Mouse (Mus musculus) forebrain, embryonic 16.5 days (tissue): Measurements from ENCODE around the gene Adprhl1. TPM values are rescaled to one million over a fixed set of nuclear protein-coding genes. Genes with fewer than 3 reads are reported as not detected.

Experiments used
- ATAC-seq: fragments of 200-750 bp; cut with Nextera tagmentation; 2 replicates; pipeline ENCODE4 v1.8.0; 2017; ENCODE audit warnings: mild to moderate bottlenecking, moderate library complexity
- H3K27ac ChIP-seq: fragments of 300-500 bp; sonication (generic); 2 replicates; pipeline ENCODE4 v1.5.1; 2014; ENCODE audit warnings: low read length, control low read depth
- H3K27me3 ChIP-seq: fragments of 300-500 bp; sonication (generic); replicated peaks from 2 replicates; pipeline ENCODE4 v1.6.1; 2014; ENCODE audit warnings: low read length; ENCODE audit not compliant: control insufficient read depth, insufficient read depth
- H3K36me3 ChIP-seq: fragments of 300-500 bp; sonication (generic); 2 replicates; pipeline ENCODE4 v1.6.1; 2014; ENCODE audit not compliant: control insufficient read depth, insufficient read depth
- H3K4me1 ChIP-seq: fragments of 300-500 bp; sonication (generic); replicated peaks from 2 replicates; pipeline ENCODE4 v1.6.1; 2014; ENCODE audit warnings: low read length; ENCODE audit not compliant: control insufficient read depth, insufficient read depth
- H3K4me2 ChIP-seq: fragments of 300-500 bp; sonication (generic); 2 replicates; pipeline ENCODE4 v1.6.1; 2014; ENCODE audit warnings: mild to moderate bottlenecking, low read length, control low read depth
- H3K4me3 ChIP-seq: fragments of 300-500 bp; sonication (generic); replicated peaks from 2 replicates; pipeline ENCODE4 v1.5.1; 2014; ENCODE audit warnings: mild to moderate bottlenecking, low read length, control low read depth
- H3K9ac ChIP-seq: fragments of 300-500 bp; sonication (generic); replicated peaks from 2 replicates; pipeline ENCODE4 v1.6.1; 2014; ENCODE audit warnings: low read depth, low read length, control low read depth
- H3K9me3 ChIP-seq: fragments of 300-500 bp; sonication (generic); 2 replicates; pipeline ENCODE4 v1.6.1; 2016; ENCODE audit warnings: low read length; ENCODE audit not compliant: control insufficient read depth
- WGBS: fragments of 180-500 bp; shearing (Covaris S2); extraction: QIAGEN DNeasy Blood & Tissue Kit; methylation state at CpG from one replicate; pipeline ENCODE4 v1.1.7; 2014; 5-methylcytosine and 5-hydroxymethylcytosine counted together
- polyA plus RNA-seq: library from polyadenylated mRNA; unstranded; fragments of >200 nt; fragmentation: Nextera tagmentation; extraction: Ambion mirVana; gene quantifications from 2 replicates; pipeline ENCODE4 v1.2.1, GENCODE M21; 2015

Adprhl1 gene
- polyA plus RNA-seq, 1 experiment from 2014 or later, result not detected

DNA sequence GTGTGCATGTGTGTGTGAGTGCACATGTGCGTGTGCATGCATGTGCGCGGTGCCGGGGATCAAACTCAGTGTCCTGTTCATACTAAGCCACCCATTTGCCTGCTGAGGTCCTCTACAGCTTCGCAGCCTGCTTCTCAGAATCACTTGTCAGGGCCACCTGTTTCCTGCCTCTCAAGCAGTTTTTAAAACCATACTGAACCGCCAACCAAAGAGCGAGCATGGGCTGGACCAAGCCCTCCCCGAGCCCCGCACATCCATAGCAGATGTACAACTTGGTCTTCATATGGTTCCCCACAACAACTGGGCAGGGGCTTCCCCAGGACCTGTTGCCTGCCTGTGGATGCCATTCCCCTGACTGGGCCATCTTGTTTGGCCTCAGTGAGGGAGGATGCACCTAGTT lies 13.9 kb downstream of the Adprhl1 start:
- Histone ChIP-seq H3K4me1 (no peaks in the 10 kb centered on the region), H3K36me3 (no peaks in the 10 kb centered on the region), H3K9ac (no peak overlapping the region), H3K27ac (no peak overlapping the region), H3K4me3 (no peak overlapping the region), H3K4me2 (no peak overlapping the region), H3K9me3 (no peaks in the 10 kb centered on the region), H3K27me3 (no peaks in the 10 kb centered on the region)
- no peak for ATAC-seq
- 93% methylated on average over 9 of the region's 9 CpGs for WGBS

DNA sequence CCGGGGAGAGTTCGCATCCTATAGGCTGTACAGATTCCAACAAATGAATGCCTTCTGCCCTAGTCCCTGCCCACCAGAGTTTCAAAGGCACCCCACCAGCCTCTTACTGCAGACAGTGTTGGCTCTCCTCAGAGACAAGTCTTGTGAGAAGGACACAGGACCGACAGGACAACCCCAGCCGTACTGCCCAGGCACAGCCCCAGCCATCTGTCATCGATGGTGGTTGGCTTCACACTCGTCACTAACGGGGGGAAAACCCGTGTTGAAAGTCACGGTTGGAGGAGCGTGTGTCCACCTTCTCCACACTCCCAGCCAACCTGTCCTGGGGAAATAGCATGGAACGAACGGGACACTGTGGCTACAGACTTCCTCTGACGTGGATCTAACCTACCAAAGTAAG lies 19.2 kb downstream of the Adprhl1 start:
- Histone ChIP-seq H3K9me3 (no peaks in the 10 kb centered on the region), H3K27ac (no peak overlapping the region), H3K9ac (no peak overlapping the region), H3K36me3 (no peaks in the 10 kb centered on the region), H3K4me2 (no peak overlapping the region), H3K27me3 (0 out of 2 replicates have a peak, but pooled peaks cover 2% of the 10 kb centered on the region), H3K4me3 (no peak overlapping the region), H3K4me1 (no peaks in the 10 kb centered on the region)
- WGBS, result 89% methylated on average over 13 of the region's 13 CpGs
- no peak for ATAC-seq

DNA sequence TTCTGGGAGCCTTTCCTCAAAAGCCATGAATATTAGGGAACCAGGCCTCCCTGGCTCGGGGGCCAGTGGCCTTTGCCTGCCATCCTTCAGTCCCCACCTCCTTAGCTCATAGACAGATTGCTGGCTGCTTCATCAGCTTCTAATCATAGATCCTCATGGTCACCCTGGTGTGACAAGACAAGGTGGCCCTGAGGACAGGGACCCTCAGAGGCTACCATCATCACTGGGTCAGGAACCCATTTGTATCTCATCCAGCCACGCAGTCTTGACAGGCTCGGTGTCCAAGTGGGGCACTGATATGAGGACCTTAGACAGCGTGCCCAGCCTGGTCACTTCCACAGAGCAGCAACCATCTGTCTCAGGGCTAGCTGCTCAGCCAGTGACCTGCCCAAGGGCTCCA lies 23.5 kb downstream of the Adprhl1 start:
- H3K9ac ChIP-seq, result no peak overlapping the region
- no peaks in the 10 kb centered on the region for H3K9me3 ChIP-seq
- no peak overlapping the region for H3K4me2 ChIP-seq
- H3K36me3 ChIP-seq, result no peaks in the 10 kb centered on the region
- 89% methylated on average over 4 of the region's 4 CpGs for WGBS
- no peak for ATAC-seq
- no peak overlapping the region for H3K27ac ChIP-seq
- 0 out of 2 replicates have a peak, but pooled peaks cover 2% of the 10 kb centered on the region for H3K27me3 ChIP-seq
- H3K4me3 ChIP-seq, result no peak overlapping the region
- H3K4me1 ChIP-seq, result peaks cover 4% of the 10 kb centered on the region; the same call in 1 of the 2 replicates

DNA sequence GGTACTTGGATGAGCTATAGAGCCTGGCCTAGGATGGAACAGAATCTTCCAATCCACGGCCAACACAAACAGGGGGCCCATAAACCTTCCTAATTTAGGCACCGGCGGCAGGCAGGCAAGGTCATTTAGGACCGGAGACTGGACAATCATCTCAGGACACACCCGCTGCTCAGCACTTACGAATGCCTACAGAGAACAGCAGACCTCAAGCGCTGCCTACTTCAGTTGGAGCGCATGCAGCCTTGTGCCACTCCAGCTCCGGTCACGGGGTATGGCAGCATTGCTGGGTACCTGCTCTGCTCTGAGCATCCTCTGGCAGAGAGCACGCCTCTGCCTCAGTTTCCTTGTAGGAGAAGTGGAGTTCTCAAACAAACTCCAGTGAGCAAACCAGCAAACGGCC lies 24.2 kb downstream of the Adprhl1 start:
- H3K36me3 ChIP-seq, result no peaks in the 10 kb centered on the region
- WGBS, result 91% methylated on average over 12 of the region's 12 CpGs

DNA sequence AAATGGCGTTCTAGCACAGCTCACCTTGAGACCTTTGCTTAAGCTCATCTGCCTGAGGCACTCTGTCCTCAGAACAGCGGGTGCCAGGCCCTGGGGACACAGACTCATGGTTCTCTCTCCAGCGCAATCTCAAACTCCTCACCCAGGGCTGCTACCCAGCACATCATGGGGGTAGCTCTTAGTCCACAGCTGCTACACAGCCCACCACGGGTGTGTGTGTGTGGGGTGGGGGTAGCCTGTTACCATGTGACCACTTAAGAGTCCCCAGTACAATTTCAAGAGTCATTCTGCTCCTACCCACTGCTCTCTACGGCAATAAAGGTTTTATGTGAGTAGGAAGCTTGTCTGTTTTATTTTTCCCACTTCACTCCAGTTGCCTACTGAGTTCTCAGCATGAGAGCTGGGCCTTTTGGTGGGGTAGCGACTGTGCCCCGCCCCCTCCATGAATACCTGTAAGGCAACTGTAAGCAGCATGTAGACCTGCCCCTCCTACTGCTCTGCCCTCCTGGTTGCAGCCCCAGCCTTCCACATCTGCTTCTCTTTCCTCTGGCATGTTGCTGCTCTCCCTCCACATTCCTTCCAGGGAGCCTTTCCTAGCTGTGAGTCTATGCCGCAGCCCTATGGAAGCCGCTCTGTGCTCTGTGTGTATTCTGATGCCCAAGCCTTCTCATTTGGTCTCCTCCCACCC lies 24.9 kb downstream of the Adprhl1 start:
- Histone ChIP-seq H3K4me2 (no peak overlapping the region), H3K27ac (no peak overlapping the region), H3K36me3 (no peaks in the 10 kb centered on the region), H3K9me3 (no peaks in the 10 kb centered on the region), H3K4me3 (no peak overlapping the region), H3K9ac (no peak overlapping the region), H3K27me3 (0 out of 2 replicates have a peak, but pooled peaks cover 2% of the 10 kb centered on the region), H3K4me1 (peaks cover 4% of the 10 kb centered on the region; the same call in 1 of the 2 replicates)
- no peak for ATAC-seq
- 59% methylated on average over 9 of the region's 9 CpGs for WGBS

More for the DNA sequence above, 24.2 kb downstream of the Adprhl1 start:
- Histone ChIP-seq H3K4me2 (no peak overlapping the region), H3K4me1 (peaks cover 4% of the 10 kb centered on the region; the same call in 1 of the 2 replicates), H3K9me3 (no peaks in the 10 kb centered on the region), H3K27me3 (0 out of 2 replicates have a peak, but pooled peaks cover 2% of the 10 kb centered on the region), H3K27ac (no peak overlapping the region), H3K9ac (no peak overlapping the region), H3K4me3 (no peak overlapping the region)
- no peak for ATAC-seq

DNA sequence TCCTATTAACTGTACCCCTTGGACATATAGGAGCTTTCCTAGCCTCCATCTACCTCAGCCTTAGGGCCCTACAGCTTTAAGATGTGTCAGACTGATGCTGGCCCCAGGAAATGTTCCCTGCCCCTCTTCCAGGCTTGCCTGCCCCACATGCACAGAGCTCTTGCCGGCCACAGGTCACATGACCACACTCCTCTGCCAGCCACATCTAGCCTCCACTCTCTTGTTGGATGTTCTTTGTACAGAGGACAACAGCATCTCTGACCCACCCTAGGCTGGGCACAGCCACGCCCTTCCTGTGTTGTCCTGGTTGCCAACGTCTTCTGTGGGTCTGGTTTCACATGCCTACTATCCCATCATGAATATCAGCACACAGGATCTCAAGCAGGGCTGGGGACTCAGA lies 26.8 kb downstream of the Adprhl1 start:
- no peak overlapping the region for H3K4me3 ChIP-seq
- no peaks in the 10 kb centered on the region for H3K36me3 ChIP-seq
- no peak overlapping the region for H3K27ac ChIP-seq
- H3K4me1 ChIP-seq, result peaks cover 4% of the 10 kb centered on the region; the same call in 1 of the 2 replicates
- no peak overlapping the region for H3K4me2 ChIP-seq
- no peak for ATAC-seq
- no peak overlapping the region for H3K9ac ChIP-seq
- H3K27me3 ChIP-seq, result no peaks in the 10 kb centered on the region
- 66% methylated on average over 3 of the region's 3 CpGs for WGBS
- H3K9me3 ChIP-seq, result no peaks in the 10 kb centered on the region

DNA sequence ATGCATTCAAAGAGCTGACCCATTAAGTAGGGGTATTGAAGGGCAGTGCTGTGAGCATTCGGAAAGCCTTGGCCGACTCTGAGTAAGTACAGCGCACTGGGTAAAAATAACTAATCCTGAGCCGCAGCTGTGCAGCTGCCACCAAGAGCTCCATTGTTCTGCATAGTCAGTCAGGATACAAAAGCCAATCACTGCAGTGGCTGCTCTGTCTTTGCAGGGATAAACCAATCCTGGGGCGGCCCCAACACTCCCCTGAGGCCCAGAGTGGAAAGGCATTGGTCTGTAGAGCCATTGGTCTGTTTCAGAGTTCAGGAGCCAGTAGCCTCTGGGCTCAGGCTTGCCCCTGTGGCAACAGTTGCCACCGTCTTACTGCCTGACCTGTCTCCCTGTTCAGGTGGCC lies 27.7 kb downstream of the Adprhl1 start:
- Histone ChIP-seq H3K4me3 (no peak overlapping the region), H3K27ac (peak overlapping the region; percentile 27), H3K36me3 (no peaks in the 10 kb centered on the region), H3K27me3 (no peaks in the 10 kb centered on the region), H3K4me2 (no peak overlapping the region), H3K4me1 (peaks cover 4% of the 10 kb centered on the region; the same call in 1 of the 2 replicates), H3K9me3 (no peaks in the 10 kb centered on the region), H3K9ac (no peak overlapping the region)
- peak; percentile 65 for ATAC-seq
- 12% methylated on average over 6 of the region's 6 CpGs for WGBS

DNA sequence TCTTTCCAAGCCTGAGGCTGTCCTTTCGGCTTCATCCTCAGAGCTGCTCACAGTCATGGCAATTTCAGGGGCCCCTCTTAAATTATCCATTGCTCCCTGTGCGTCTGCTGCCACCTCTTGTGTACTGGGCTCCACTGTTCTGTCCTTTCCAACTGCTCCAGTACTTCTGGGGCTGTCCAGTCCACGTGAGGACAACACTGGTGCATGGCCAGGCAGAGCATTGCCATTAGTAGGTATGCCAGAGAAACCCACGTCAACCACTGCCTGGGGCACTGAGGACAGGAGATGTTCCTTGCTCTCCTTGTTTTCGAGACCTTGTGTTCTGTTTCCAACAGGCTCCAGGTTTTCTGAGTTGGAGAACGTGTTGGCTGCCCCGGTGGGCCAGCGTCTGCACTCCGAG lies 29.5 kb downstream of the Adprhl1 start:
- no peak overlapping the region for H3K4me2 ChIP-seq
- H3K4me3 ChIP-seq, result no peak overlapping the region
- ATAC-seq, result no peak
- H3K9me3 ChIP-seq, result no peaks in the 10 kb centered on the region
- peaks cover 4% of the 10 kb centered on the region; the same call in 1 of the 2 replicates for H3K4me1 ChIP-seq
- WGBS, result 84% methylated on average over 9 of the region's 9 CpGs
- H3K9ac ChIP-seq, result no peak overlapping the region
- no peak overlapping the region for H3K27ac ChIP-seq
- H3K36me3 ChIP-seq, result no peaks in the 10 kb centered on the region
- H3K27me3 ChIP-seq, result no peaks in the 10 kb centered on the region

DNA sequence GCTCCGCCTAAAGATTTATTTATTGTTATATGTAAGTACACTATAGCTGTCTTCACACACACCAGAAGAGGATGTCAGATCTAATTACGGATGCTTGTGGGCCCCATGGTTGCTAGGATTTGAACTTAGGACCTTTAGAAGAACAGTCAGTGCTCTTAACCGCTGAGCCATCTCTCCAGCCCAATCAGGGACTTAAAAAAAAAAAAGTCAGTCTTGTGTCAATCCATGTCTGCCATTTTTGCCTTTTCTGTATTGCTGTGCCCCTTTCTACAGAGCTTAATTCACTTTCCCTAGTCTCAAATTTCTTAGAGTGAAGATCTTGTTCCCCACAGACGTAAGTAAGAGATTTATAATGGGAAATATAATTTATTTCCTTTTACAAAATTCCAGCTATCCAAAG lies 35.5 kb downstream of the Adprhl1 start:
- Histone ChIP-seq H3K27me3 (no peaks in the 10 kb centered on the region), H3K27ac (no peak overlapping the region), H3K36me3 (no peaks in the 10 kb centered on the region), H3K9me3 (no peaks in the 10 kb centered on the region), H3K4me1 (peaks cover 5% of the 10 kb centered on the region), H3K9ac (no peak overlapping the region), H3K4me3 (no peak overlapping the region), H3K4me2 (no peak overlapping the region)
- WGBS, result 87% methylated on average over 4 of the region's 4 CpGs
- no peak for ATAC-seq
